Mouse (Mus musculus) erythroblast, embryonic 14.5 days (primary cell): ENCODE results near the gene Spdye4b.

Experiments
- GATA1 ChIP-seq: IDR thresholded peaks from 2 replicates; pipeline ENCODE4 v1.6.1; 2012; ENCODE audit warnings: low read length, inconsistent platforms, mixed read lengths
- TAL1 ChIP-seq: IDR thresholded peaks from 3 replicates; pipeline ENCODE4 v1.6.1; 2012; ENCODE audit warnings: low read length, inconsistent platforms, mixed read lengths

GRCm38 (mm10) chr5:143253881-143254486, 73.2 kb downstream of the Spdye4b start:
- TF ChIP-seq GATA1: no peak
- no peak for TF ChIP-seq TAL1
